Mouse (Mus musculus) cerebellum, adult 2 months (tissue): ENCODE results near the gene Prg3.

Experiments
- CTCF ChIP-seq: fragments of 200-500 bp; IDR thresholded peaks from 2 replicates; pipeline ENCODE4 v1.5.1; 2011; ENCODE audit warnings: low read depth, mild to moderate bottlenecking, control low read depth, low read length, moderate library complexity, borderline replicate concordance; ENCODE audit not compliant: insufficient read depth
- POLR2A ChIP-seq: fragments of 200-500 bp; IDR thresholded peaks from 2 replicates; pipeline ENCODE4 v1.6.1; 2011; ENCODE audit warnings: low read length, control low read depth, borderline replicate concordance; ENCODE audit not compliant: insufficient read depth

- TF ChIP-seq CTCF (no peak), POLR2A (no peak)
Observed at GRCm38 (mm10) chr2:84952693-84953092, 35.3 kb upstream of the Prg3 start.
